Mouse (Mus musculus) forebrain, embryonic 15.5 days (tissue): Measurements from ENCODE around the gene Scarf1. TPM values are rescaled to one million over a fixed set of nuclear protein-coding genes. Genes with fewer than 3 reads are reported as not detected.

Experiments used
- ATAC-seq: fragments of 200-750 bp; cut with Nextera tagmentation; replicated peaks from 2 replicates; pipeline ENCODE4 v1.8.0; 2017; ENCODE audit warnings: mild to moderate bottlenecking, moderate TSS enrichment, moderate library complexity
- H3K27ac ChIP-seq: fragments of 300-500 bp; sonication (generic); replicated peaks from 2 replicates; pipeline ENCODE4 v1.5.1; 2015; ENCODE audit warnings: mild to moderate bottlenecking, inconsistent platforms
- H3K27me3 ChIP-seq: fragments of 300-500 bp; sonication (generic); 2 replicates; pipeline ENCODE4 v1.6.1; 2015; ENCODE audit warnings: inconsistent platforms
- H3K36me3 ChIP-seq: fragments of 300-500 bp; sonication (generic); 2 replicates; pipeline ENCODE4 v1.6.1; 2015; ENCODE audit warnings: mild to moderate bottlenecking, inconsistent platforms
- H3K4me1 ChIP-seq: fragments of 300-500 bp; sonication (generic); 2 replicates; pipeline ENCODE4 v1.6.1; 2015; ENCODE audit warnings: inconsistent platforms
- H3K4me2 ChIP-seq: fragments of 300-500 bp; sonication (generic); replicated peaks from 2 replicates; pipeline ENCODE4 v1.6.1; 2015; ENCODE audit warnings: mild to moderate bottlenecking, inconsistent platforms
- H3K4me3 ChIP-seq: fragments of 300-500 bp; sonication (generic); 2 replicates; pipeline ENCODE4 v1.5.1; 2015; ENCODE audit warnings: mild to moderate bottlenecking, inconsistent platforms
- H3K9ac ChIP-seq: fragments of 300-500 bp; sonication (generic); replicated peaks from 2 replicates; pipeline ENCODE4 v1.6.1; 2015; ENCODE audit warnings: mild to moderate bottlenecking, inconsistent platforms
- H3K9me3 ChIP-seq: fragments of 300-500 bp; sonication (generic); 2 replicates; pipeline ENCODE4 v1.6.1; 2016; ENCODE audit warnings: inconsistent platforms
- WGBS: fragments of 180-500 bp; shearing (Covaris S2); methylation state at CpG from one replicate; pipeline ENCODE4 v1.1.7; 2015; ENCODE audit warnings: mixed read lengths; 5-methylcytosine and 5-hydroxymethylcytosine counted together
- microRNA counts: library from miRNA; unstranded; fragments of <30 nt; microRNA quantifications from one replicate; lab custom pipeline; 2016
- microRNA-seq: library from miRNA; unstranded; fragments of <30 nt; microRNA quantifications from one replicate; pipeline ENCODE4, GENCODE M21; 2016
- polyA plus RNA-seq: library from polyadenylated mRNA; unstranded; fragments of >200 nt; fragmentation: Nextera tagmentation; extraction: Ambion mirVana; gene quantifications from 2 replicates; pipeline ENCODE4 v1.2.1, GENCODE M21; 2015

Scarf1 gene
- polyA plus RNA-seq, 1 experiment from 2014 or later = 3.1 TPM

DNA sequence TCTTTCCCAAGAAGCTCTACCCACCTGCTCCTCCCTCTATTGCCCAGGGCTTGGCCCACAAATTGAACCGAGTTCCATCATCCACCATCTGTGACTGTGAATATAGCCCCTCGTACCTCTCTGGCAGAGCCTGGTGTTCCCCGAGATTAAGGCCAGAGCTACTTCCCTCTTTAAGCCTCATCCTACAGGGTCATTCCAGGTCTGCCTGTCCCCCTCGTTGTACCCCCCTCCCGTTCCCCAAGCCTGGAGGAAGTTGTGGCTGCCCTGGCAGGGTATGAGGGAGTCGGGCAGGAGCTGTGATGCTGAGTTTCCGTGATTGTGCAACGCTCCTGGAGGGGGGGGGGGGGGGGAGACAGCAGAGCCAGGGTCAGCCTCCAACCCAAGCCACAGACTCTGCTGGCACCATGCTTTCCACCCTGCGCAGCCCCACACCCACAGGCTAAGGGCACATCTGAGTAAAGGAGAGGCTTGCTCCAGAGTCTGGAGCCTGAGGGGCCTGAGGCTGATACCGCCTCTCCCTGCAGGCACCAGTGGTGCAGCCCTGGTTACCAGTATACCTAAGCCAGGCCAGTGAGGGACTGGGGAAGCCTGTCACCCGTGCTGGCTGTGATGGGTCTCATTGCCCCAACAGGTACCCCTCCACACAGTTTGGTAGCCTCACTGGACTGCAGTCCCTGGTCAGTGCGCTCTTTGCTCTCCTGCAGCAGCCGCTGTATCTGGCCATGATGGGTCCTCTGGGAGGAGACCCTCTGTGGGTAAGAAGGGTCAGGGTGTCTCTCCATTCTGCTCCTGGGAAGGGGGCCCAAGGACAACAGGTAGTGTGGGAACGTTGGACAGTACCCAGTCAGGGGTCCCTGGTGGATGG is 58.0 kb downstream of the Scarf1 start:
- no peak for ATAC-seq
- Histone ChIP-seq H3K27me3 (no peaks in the 10 kb centered on the region), H3K4me1 (peaks cover 12% of the 10 kb centered on the region), H3K9ac (no peak overlapping the region), H3K4me2 (no peak overlapping the region), H3K4me3 (no peak overlapping the region), H3K36me3 (peaks cover 14% of the 10 kb centered on the region), H3K27ac (no peak overlapping the region), H3K9me3 (no peaks in the 10 kb centered on the region)
- WGBS = 75% methylated on average over 13 of the region's 14 CpGs

DNA sequence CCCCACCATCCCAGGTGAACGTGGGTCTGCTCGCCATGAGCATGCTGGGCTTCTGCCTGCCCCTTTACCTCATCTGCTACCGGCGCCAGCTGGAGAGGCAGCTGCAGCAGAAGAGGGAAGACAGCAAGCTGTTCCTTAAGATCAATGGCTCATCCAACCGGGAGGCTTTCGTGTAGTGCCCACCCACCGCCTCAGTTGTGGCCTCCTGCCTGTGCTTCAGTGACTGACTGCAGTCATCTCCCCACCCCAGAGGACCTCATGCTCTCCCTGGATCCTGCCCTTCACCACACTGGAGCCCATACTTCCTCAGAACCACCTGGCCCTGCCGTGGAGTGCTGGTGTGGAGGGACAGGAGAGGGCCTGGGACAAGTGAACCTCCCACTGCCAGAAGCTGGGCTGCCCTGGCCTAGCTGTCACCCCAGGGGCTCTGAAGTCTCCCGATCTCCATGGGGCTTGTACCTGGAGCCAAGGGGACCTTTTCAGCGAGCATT is 59.0 kb downstream of the Scarf1 start:
- H3K27ac ChIP-seq = peak overlapping the region; percentile 25; the same call in 1 of the 2 replicates
- H3K9ac ChIP-seq = peak overlapping the region; percentile 22
- peaks cover 14% of the 10 kb centered on the region for H3K36me3 ChIP-seq
- H3K27me3 ChIP-seq = no peaks in the 10 kb centered on the region
- ATAC-seq = no peak; the same call in 1 of the 2 replicates
- H3K4me3 ChIP-seq = no peak overlapping the region
- WGBS = 8% methylated on average over 10 of the region's 10 CpGs
- H3K9me3 ChIP-seq = no peaks in the 10 kb centered on the region
- H3K4me2 ChIP-seq = no peak overlapping the region
- peaks cover 12% of the 10 kb centered on the region for H3K4me1 ChIP-seq

DNA sequence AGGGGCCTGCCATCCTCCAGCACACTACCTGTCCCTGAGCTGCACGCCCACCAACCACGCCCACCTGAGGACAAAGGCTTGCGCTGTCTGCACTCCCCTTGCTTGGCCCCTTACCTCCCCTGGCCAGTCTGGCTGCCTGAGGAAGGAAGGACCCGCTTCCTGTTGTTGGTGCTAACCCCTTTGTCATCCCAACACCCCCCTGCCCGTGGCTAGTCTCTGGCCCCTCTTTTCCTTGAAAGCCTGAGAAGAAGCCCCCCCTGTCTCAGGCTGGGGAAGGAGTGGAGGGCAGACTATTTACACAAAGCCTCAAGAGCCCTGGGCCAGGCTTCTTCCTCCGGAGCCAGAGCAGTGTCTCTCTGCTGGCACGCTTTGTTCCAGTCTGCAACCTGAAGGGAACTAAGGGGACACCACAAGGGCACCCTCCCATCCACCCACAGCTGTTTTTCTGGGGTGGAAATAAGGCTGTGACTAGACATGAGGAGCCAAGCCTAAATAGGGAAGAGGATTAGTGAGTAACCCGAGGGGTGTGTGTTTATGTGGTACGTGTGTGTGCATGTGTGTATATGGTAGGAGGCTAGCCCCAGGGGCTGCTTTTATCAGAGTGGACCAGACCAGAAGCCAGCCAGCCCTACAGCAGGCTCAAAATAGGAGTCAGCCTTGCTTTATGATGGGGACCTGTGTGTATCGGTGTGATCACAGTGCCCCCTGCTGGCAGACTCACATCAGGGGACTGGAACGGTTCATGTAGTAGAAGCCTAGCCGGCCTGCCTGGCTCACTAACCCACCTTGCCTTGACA is 59.7 kb downstream of the Scarf1 start:
- no peak overlapping the region for H3K4me3 ChIP-seq
- ATAC-seq = peak; percentile 91
- H3K4me2 ChIP-seq = no peak overlapping the region
- H3K36me3 ChIP-seq = peaks cover 14% of the 10 kb centered on the region
- H3K9me3 ChIP-seq = no peaks in the 10 kb centered on the region
- no peaks in the 10 kb centered on the region for H3K27me3 ChIP-seq
- H3K27ac ChIP-seq = peak overlapping the region; percentile 53
- 4% methylated on average over 12 of the region's 12 CpGs for WGBS
- peaks cover 12% of the 10 kb centered on the region for H3K4me1 ChIP-seq
- peak overlapping the region; percentile 22; the same call in 1 of the 2 replicates for H3K9ac ChIP-seq

DNA sequence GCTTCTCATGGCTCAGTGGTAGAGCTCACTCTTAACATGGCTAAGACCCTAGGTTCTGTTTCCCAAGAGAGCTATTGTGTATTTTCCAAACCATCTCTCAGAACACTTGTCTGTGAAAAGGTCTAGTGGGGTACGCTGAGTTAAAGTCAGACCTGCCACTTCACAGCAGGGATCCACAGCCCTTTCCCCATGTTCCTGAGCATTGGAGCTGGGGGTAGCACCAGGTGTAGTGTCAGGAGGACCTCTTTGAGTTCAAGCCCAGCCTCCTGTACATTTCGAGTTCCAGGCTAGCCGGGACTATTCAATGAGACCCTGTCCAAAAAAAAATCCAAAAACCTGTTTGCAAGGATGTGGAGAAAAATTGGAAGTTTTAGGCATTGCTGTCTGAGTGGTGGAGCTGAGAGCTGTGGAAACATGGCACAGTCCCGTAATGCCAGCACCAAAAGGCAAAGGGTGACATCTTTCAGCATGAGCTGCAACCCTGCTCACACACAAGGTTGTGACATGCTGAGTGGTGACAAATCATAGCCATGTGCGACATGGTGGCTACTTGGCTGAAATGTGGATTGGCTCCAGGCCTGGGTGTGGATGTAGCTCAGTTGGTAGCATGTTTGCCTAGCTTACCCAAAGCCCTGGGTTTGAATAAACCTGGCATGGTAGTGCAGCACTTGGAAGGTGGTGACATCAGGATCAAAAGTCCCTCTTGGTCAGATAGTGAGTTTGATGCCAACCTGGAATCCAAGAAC is 61.2 kb downstream of the Scarf1 start:
- H3K27ac ChIP-seq = no peak overlapping the region
- peaks cover 4% of the 10 kb centered on the region; the same call in 1 of the 2 replicates for H3K36me3 ChIP-seq
- H3K4me2 ChIP-seq = no peak overlapping the region
- WGBS = 83% methylated on average over 5 of the region's 5 CpGs
- H3K27me3 ChIP-seq = no peaks in the 10 kb centered on the region
- H3K4me3 ChIP-seq = no peak overlapping the region
- no peak for ATAC-seq
- no peak overlapping the region for H3K9ac ChIP-seq
- H3K4me1 ChIP-seq = peaks cover 12% of the 10 kb centered on the region
- no peaks in the 10 kb centered on the region for H3K9me3 ChIP-seq

DNA sequence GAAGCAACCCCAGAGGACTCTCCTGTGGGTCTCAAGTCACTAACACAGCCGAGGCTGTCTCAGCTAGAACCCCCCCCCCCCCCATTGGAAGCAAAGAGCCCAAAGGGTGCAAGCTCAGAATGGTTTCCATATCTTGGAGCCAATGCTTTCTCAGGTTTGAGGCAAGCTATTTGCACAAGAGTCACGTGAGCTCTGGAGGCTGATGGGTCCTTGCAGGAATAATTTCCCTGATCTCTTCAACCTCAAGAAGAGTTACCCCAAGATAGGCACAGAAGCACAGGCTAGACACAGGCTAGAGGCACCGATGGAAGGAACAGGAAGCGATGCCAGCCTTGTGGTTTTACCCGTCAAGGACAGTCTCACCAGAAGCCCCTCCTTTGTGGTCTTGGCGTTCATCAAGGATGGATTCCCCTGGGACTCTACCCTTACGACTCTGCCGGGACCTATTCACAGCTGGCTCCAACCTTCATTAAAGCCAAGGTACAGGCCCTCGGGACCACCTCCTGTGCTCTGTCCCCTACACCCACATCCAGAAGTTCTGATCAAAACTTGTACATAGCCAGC is 62.3 kb downstream of the Scarf1 start:
- Histone ChIP-seq H3K27me3 (no peaks in the 10 kb centered on the region), H3K4me2 (no peak overlapping the region), H3K9ac (no peak overlapping the region), H3K4me1 (peaks cover 12% of the 10 kb centered on the region), H3K27ac (no peak overlapping the region), H3K4me3 (no peak overlapping the region), H3K36me3 (no peaks in the 10 kb centered on the region), H3K9me3 (no peaks in the 10 kb centered on the region)
- ATAC-seq = no peak
- WGBS = 76% methylated on average over 9 of the region's 9 CpGs

MicroRNA genes within 50 kb of the gene (microRNA counts, 519-probe panel; counts per million panel counts)
- 3,763 counts per million, percentile 90 among the panel's probes with 10 or more counts for microRNA mmu-miR-22 (lab: Ali Mortazavi, UCI)

Small RNAs within 50 kb of the gene (microRNA-seq; reads per million reads assigned to microRNA genes)
- 2,767 reads per million, percentile 86 among the genes with 10 or more reads in this experiment for gene Mir22
- not detected for gene Mir3971

Other genes starting within 250 kb of the Scarf1 start
- gene Rpa1, start 165.2 kb upstream of the Scarf1 start, polyA plus RNA-seq = 67.0 and 71.6 TPM in 2 replicates
- 17.0 and 17.4 TPM in 2 replicates for gene Smyd4, start 165.1 kb upstream of the Scarf1 start, polyA plus RNA-seq
- 21.4 and 27.2 TPM in 2 replicates for gene Serpinf1, start 90.8 kb upstream of the Scarf1 start, polyA plus RNA-seq
- gene Serpinf2, start 73.9 kb upstream of the Scarf1 start, polyA plus RNA-seq = 0.22 TPM in 1 of 2 replicates, not detected in the other
- 7.7 and 8.2 TPM in 2 replicates for gene Wdr81, start 58.8 kb upstream of the Scarf1 start, polyA plus RNA-seq
- gene Tlcd2, start 51.8 kb upstream of the Scarf1 start, polyA plus RNA-seq = 0.95 and 1.3 TPM in 2 replicates
- gene Prpf8, start 26.7 kb upstream of the Scarf1 start, polyA plus RNA-seq = 55.0 and 58.3 TPM in 2 replicates
- 0.71 and 0.72 TPM in 2 replicates for gene Rilp, start 3.4 kb upstream of the Scarf1 start, polyA plus RNA-seq
- 12.1 and 12.6 TPM in 2 replicates for gene Slc43a2, start 18.2 kb downstream of the Scarf1 start, polyA plus RNA-seq
- 92.4 and 97.7 TPM in 2 replicates for gene Pitpna, start 74.6 kb downstream of the Scarf1 start, polyA plus RNA-seq
- gene Inpp5k, start 117.4 kb downstream of the Scarf1 start, polyA plus RNA-seq = 47.2 and 47.4 TPM in 2 replicates
- 9.2 and 11.1 TPM in 2 replicates for gene Myo1c, start 137.0 kb downstream of the Scarf1 start, polyA plus RNA-seq
- gene Crk, start 165.7 kb downstream of the Scarf1 start, polyA plus RNA-seq = 125 and 131 TPM in 2 replicates
- 1,361 and 1,417 TPM in 2 replicates for gene Ywhae, start 219.3 kb downstream of the Scarf1 start, polyA plus RNA-seq